8 mouse cellular contexts compared by ENCODE assay signal in genomic region chr12:25095538-25095937, GRCm38 (mm10). TPM values are rescaled to one million over a fixed set of nuclear protein-coding genes. Genes with fewer than 3 reads are reported as not detected.
DNase-seq lines count a peak whose midpoint lies in the region; ATAC-seq and TF ChIP-seq lines count a peak whose summit lies in the region.

No protein-coding gene starts in this region.

- DNase-seq in kidney, postnatal 0 days (ENCODE audit: low spot score) = no peak
- DNase-seq in kidney, postnatal 10 days = no peak
- DNase-seq in embryonic facial prominence, embryonic 10.5 days (ENCODE audit: low spot score) = no peak
- no peak for DNase-seq in hindbrain, postnatal 0 days (ENCODE audit: low spot score)
- DNase-seq in thymus, postnatal 4 days = no peak
- no peak for DNase-seq in spleen, postnatal 4 days (ENCODE audit: low spot score in 2 of 2)
- no peak for DNase-seq in ovary, postnatal 36 days (ENCODE audit: low spot score)

- no peak for ATAC-seq in kidney, postnatal 0 days (replicated peaks; ENCODE audit: low FRiP score, low read depth)
- ATAC-seq in hindbrain, postnatal 0 days = peak; percentile 10; the same call in 1 of the 2 replicates
- peak; percentile 5; the same call in 1 of the 2 replicates for ATAC-seq in midbrain, embryonic 15.5 days (replicated peaks)

- H3K27me3 ChIP-seq in kidney, postnatal 0 days (ENCODE audit: insufficient read depth, low read length) = no peaks in the 10 kb centered on the region
- peaks cover 11% of the 10 kb centered on the region for H3K27me3 ChIP-seq in embryonic facial prominence, embryonic 10.5 days (replicated peaks; ENCODE audit: low read depth, poor library complexity, severe bottlenecking)
- H3K27me3 ChIP-seq in hindbrain, postnatal 0 days (ENCODE audit: insufficient read depth, low read length) = no peaks in the 10 kb centered on the region
- H3K27me3 ChIP-seq in midbrain, embryonic 15.5 days (replicated peaks) = no peaks in the 10 kb centered on the region

- peaks cover 13% of the 10 kb centered on the region; the same call in 1 of the 2 replicates for H3K4me1 ChIP-seq in kidney, postnatal 0 days (replicated peaks; ENCODE audit: insufficient read depth, low read length)
- H3K4me1 ChIP-seq in embryonic facial prominence, embryonic 10.5 days = peaks cover 55% of the 10 kb centered on the region
- peaks cover 16% of the 10 kb centered on the region for H3K4me1 ChIP-seq in hindbrain, postnatal 0 days (ENCODE audit: insufficient read depth, low read length)
- H3K4me1 ChIP-seq in midbrain, embryonic 15.5 days = peaks cover 65% of the 10 kb centered on the region

- H3K9ac ChIP-seq in kidney, postnatal 0 days (ENCODE audit: low read depth, low read length) = peak overlapping the region; percentile 81
- peak overlapping the region; percentile 76 for H3K9ac ChIP-seq in hindbrain, postnatal 0 days (replicated peaks; ENCODE audit: low read length)
- peak overlapping the region; percentile 59 for H3K9ac ChIP-seq in midbrain, embryonic 15.5 days

- TF ChIP-seq CTCF in kidney, postnatal 0 days (IDR thresholded peaks at IDR 0.05; ENCODE audit: low read depth) = no peak
- TF ChIP-seq CTCF in hindbrain, postnatal 0 days (IDR thresholded peaks at IDR 0.05; ENCODE audit: low read depth) = no peak

- peak overlapping the region; percentile 95 for H3K4me2 ChIP-seq in kidney, postnatal 0 days (ENCODE audit: low read length)
- peak overlapping the region; percentile 95 for H3K4me2 ChIP-seq in hindbrain, postnatal 0 days (ENCODE audit: low read depth, low read length)
- peak overlapping the region; percentile 96 for H3K4me2 ChIP-seq in midbrain, embryonic 15.5 days

- no peaks in the 10 kb centered on the region for H3K9me3 ChIP-seq in kidney, postnatal 0 days (replicated peaks; ENCODE audit: low read length)
- H3K9me3 ChIP-seq in embryonic facial prominence, embryonic 10.5 days = no peaks in the 10 kb centered on the region
- H3K9me3 ChIP-seq in hindbrain, postnatal 0 days (ENCODE audit: low read length) = no peaks in the 10 kb centered on the region
- no peaks in the 10 kb centered on the region for H3K9me3 ChIP-seq in midbrain, embryonic 15.5 days

- 0% methylated on average over 19 of the region's 19 CpGs for WGBS in kidney, postnatal 0 days
- WGBS in embryonic facial prominence, embryonic 10.5 days = under 1% methylated on average over 19 of the region's 19 CpGs
- under 1% methylated on average over 19 of the region's 19 CpGs for WGBS in hindbrain, postnatal 0 days
- WGBS in midbrain, embryonic 15.5 days = under 1% methylated on average over 19 of the region's 19 CpGs

- H3K36me3 ChIP-seq in kidney, postnatal 0 days (ENCODE audit: insufficient read depth, low read length) = no peaks in the 10 kb centered on the region
- peaks cover 6% of the 10 kb centered on the region; the same call in 1 of the 2 replicates for H3K36me3 ChIP-seq in embryonic facial prominence, embryonic 10.5 days (replicated peaks)
- H3K36me3 ChIP-seq in hindbrain, postnatal 0 days (ENCODE audit: insufficient read depth, low read length) = no peaks in the 10 kb centered on the region
- no peaks in the 10 kb centered on the region for H3K36me3 ChIP-seq in midbrain, embryonic 15.5 days (replicated peaks)

- peak overlapping the region; percentile 88 for H3K4me3 ChIP-seq in kidney, postnatal 0 days (replicated peaks; ENCODE audit: low read depth, low read length)
- H3K4me3 ChIP-seq in embryonic facial prominence, embryonic 10.5 days = peak overlapping the region; percentile 76
- H3K4me3 ChIP-seq in hindbrain, postnatal 0 days (ENCODE audit: low read length) = peak overlapping the region; percentile 81
- peak overlapping the region; percentile 71 for H3K4me3 ChIP-seq in midbrain, embryonic 15.5 days

- peak overlapping the region; percentile 97 for H3K27ac ChIP-seq in kidney, postnatal 0 days
- peak overlapping the region; percentile 99 for H3K27ac ChIP-seq in embryonic facial prominence, embryonic 10.5 days (replicated peaks)
- H3K27ac ChIP-seq in hindbrain, postnatal 0 days = peak overlapping the region; percentile 80
- peak overlapping the region; percentile 93 for H3K27ac ChIP-seq in midbrain, embryonic 15.5 days

RNA-seq across cellular contexts. Expression of gene Id2, which starts 1.4 kb away (rescaled TPM):
- polyA plus RNA-seq in kidney, postnatal 0 days (2015; fragmentation: Nextera tagmentation; extraction: Ambion mirVana) = 718 and 754 TPM in 2 replicates
- 400 and 403 TPM in 2 replicates for polyA plus RNA-seq in embryonic facial prominence, embryonic 10.5 days (2016; fragmentation: Nextera tagmentation; extraction: Ambion mirVana)
- total RNA-seq in hindbrain, postnatal 0 days (2014; rRNA removed) = 202 and 242 TPM in 2 replicates
- 518 and 585 TPM in 2 replicates for polyA plus RNA-seq in hindbrain, postnatal 0 days (2015; fragmentation: Nextera tagmentation; extraction: Ambion mirVana)
- 138 TPM in 2 replicates for polyA plus RNA-seq in midbrain, embryonic 15.5 days (2015; fragmentation: Nextera tagmentation; extraction: Ambion mirVana)
